Mouse (Mus musculus) ES-Bruce4 (cell line): ENCODE measurements around the gene Esyt2.

ENCODE experiments used
- CTCF ChIP-seq: IDR thresholded peaks from one replicate; pipeline ENCODE4 v1.8.1; 2011; ENCODE audit warnings: low read depth, low read length
- EP300 ChIP-seq: IDR thresholded peaks from 2 replicates; pipeline ENCODE4 v1.6.1; 2011; ENCODE audit warnings: low read depth, low read length; ENCODE audit not compliant: insufficient read depth
- POLR2A ChIP-seq: IDR thresholded peaks from one replicate; pipeline ENCODE4 v1.8.1; 2011; ENCODE audit warnings: low read length; ENCODE audit not compliant: insufficient read depth

- no peak for TF ChIP-seq CTCF
- TF ChIP-seq POLR2A: no peak
- TF ChIP-seq EP300: no peak
Observed at GRCm38 (mm10) chr12:116416514-116416913, 135.5 kb downstream of the Esyt2 start.
